Mouse (Mus musculus) megakaryocyte, embryonic 14.5 days (primary cell): Measurements from ENCODE around the gene Tpm1.

Experiments used
- FLI1 ChIP-seq: IDR thresholded peaks from 2 replicates; pipeline ENCODE4 v1.6.1; 2012; ENCODE audit warnings: low read length, inconsistent platforms, mixed read lengths
- GATA1 ChIP-seq: IDR thresholded peaks from 3 replicates; pipeline ENCODE4 v1.6.1; 2012; ENCODE audit warnings: mixed read lengths, low read length, inconsistent platforms, borderline replicate concordance

- no peak for TF ChIP-seq GATA1
- no peak for TF ChIP-seq FLI1
Observed at GRCm38 (mm10) chr9:67046881-67047605, 2.2 kb downstream of the Tpm1 start.
